Mouse (Mus musculus): Measurements from ENCODE around the gene Aar2. TPM values are rescaled to one million over a fixed set of nuclear protein-coding genes. Genes with fewer than 3 reads are reported as not detected.

Aar2 gene
- polyA plus RNA-seq, 1 experiment from 2014 or later = 43.6 TPM

- ATAC-seq (ENCODE audit: low FRiP score) = no peak
- 0 out of 2 replicates have a peak, but pooled peaks cover 4% of the 10 kb centered on the region for H3K4me1 ChIP-seq
- H3K4me3 ChIP-seq = no peak overlapping the region
- H3K9ac ChIP-seq = no peak overlapping the region
- peaks cover 33% of the 10 kb centered on the region; the same call in 1 of the 2 replicates for H3K36me3 ChIP-seq
- H3K27me3 ChIP-seq = no peaks in the 10 kb centered on the region
- H3K27ac ChIP-seq = peak overlapping the region; percentile 35; the same call in 1 of the 2 replicates
- no peaks in the 10 kb centered on the region for H3K9me3 ChIP-seq (replicated peaks)
- 30% methylated on average over 3 of the region's 3 CpGs for WGBS
- no peak overlapping the region for H3K4me2 ChIP-seq (replicated peaks)
Observed at GRCm38 (mm10) chr2:156524078-156524477, 23.3 kb upstream of the Aar2 start.

DNA sequence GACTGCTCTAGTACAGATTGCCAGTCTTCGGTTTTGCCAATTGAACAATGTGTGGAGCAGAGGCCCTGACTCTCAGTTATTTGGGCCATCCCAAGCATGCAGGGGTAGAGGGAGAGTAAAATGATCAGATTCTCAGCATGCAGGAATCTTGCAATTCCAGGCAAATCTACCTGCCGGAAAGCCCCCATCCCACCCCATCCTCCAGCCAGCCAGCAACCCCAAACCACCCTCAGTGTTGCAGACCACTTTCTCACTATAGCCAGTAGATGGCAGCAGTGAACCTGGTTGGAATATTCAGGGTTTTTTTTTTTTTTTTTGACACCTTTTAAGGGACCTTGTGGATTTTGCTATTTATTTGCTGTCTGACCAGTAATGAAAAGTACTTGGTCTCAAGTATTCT, 17.7 kb upstream of the Aar2 start:
- H3K4me3 ChIP-seq = no peak overlapping the region
- WGBS = 67% methylated on average over 2 of the region's 2 CpGs
- no peak overlapping the region for H3K27ac ChIP-seq
- H3K36me3 ChIP-seq = peaks cover 19% of the 10 kb centered on the region; the same call in 1 of the 2 replicates
- no peaks in the 10 kb centered on the region for H3K27me3 ChIP-seq
- no peak for ATAC-seq (ENCODE audit: low FRiP score)
- no peaks in the 10 kb centered on the region for H3K9me3 ChIP-seq (replicated peaks)
- no peak overlapping the region for H3K4me2 ChIP-seq (replicated peaks)
- H3K4me1 ChIP-seq = no peaks in the 10 kb centered on the region
- H3K9ac ChIP-seq = no peak overlapping the region

- Histone ChIP-seq H3K36me3 (peaks cover 16% of the 10 kb centered on the region; the same call in 1 of the 2 replicates), H3K9me3 (replicated peaks) (no peaks in the 10 kb centered on the region), H3K4me2 (replicated peaks) (no peak overlapping the region), H3K9ac (no peak overlapping the region), H3K4me1 (no peaks in the 10 kb centered on the region), H3K27me3 (no peaks in the 10 kb centered on the region), H3K27ac (no peak overlapping the region), H3K4me3 (no peak overlapping the region)
- WGBS = 91% methylated on average over 2 of the region's 2 CpGs
- ATAC-seq (ENCODE audit: low FRiP score) = no peak
Observed at GRCm38 (mm10) chr2:156533160-156533559, 14.2 kb upstream of the Aar2 start.

GRCm38 (mm10) chr2:156538817-156539555, 8.4 kb upstream of the Aar2 start:
- Histone ChIP-seq H3K4me1 (no peaks in the 10 kb centered on the region), H3K27ac (no peak overlapping the region), H3K27me3 (no peaks in the 10 kb centered on the region; the same call in 1 of the 2 replicates), H3K36me3 (peaks cover 31% of the 10 kb centered on the region), H3K4me2 (replicated peaks) (no peak overlapping the region), H3K9me3 (replicated peaks) (no peaks in the 10 kb centered on the region), H3K9ac (no peak overlapping the region), H3K4me3 (no peak overlapping the region)
- no peak for ATAC-seq (ENCODE audit: low FRiP score)
- WGBS = 91% methylated on average over 7 of the region's 7 CpGs

DNA sequence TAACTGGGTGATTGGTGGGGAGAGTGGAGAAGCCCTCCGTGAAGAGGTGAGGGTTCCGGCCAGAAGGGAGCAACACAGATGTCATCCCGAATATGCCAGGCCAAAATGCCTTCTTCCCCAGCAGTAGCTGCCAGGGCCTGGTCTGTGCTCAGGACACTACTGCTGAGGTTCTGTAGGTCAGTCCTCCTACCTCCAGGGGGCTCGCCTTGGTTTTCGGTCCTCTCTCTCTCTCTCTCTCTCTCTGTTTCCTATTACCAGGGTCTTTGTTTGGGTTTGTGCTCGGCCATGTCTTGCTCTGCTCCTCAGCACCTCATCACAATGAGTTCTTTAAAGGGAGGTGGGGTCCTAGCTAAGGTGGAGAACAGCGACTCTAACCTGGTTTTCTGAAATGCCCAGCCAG, 6.4 kb upstream of the Aar2 start:
- 86% methylated on average over 7 of the region's 7 CpGs for WGBS
- no peaks in the 10 kb centered on the region for H3K9me3 ChIP-seq (replicated peaks)
- no peak overlapping the region for H3K4me3 ChIP-seq
- H3K4me1 ChIP-seq = no peaks in the 10 kb centered on the region
- H3K9ac ChIP-seq = no peak overlapping the region
- H3K36me3 ChIP-seq = peaks cover 27% of the 10 kb centered on the region
- H3K27me3 ChIP-seq = no peaks in the 10 kb centered on the region; the same call in 1 of the 2 replicates
- ATAC-seq (ENCODE audit: low FRiP score) = no peak
- H3K27ac ChIP-seq = no peak overlapping the region
- H3K4me2 ChIP-seq (replicated peaks) = no peak overlapping the region

DNA sequence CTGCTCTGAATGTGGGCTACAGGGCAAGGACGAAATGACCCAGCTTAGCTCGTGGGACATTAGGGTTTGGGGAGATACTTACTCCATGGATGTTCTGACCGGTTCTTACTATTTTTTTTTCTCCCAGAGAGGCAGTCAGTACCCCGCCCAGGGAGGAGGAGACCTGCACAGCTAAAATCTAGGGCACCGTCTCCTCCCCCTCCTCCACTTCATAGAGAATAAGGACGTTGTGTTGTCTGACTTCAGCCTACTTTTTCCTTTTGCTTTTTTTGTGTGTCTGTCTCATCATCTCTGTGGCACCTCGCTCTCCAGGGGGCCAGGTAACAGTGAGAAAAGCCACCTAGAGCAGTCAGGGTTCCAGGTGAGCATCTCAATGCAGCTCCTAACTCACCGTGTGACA, 5.0 kb upstream of the Aar2 start:
- Histone ChIP-seq H3K4me1 (peaks cover 4% of the 10 kb centered on the region; the same call in 1 of the 2 replicates), H3K4me2 (replicated peaks) (no peak overlapping the region), H3K27me3 (no peaks in the 10 kb centered on the region; the same call in 1 of the 2 replicates), H3K9me3 (replicated peaks) (no peaks in the 10 kb centered on the region), H3K27ac (no peak overlapping the region), H3K36me3 (peaks cover 27% of the 10 kb centered on the region), H3K4me3 (no peak overlapping the region), H3K9ac (no peak overlapping the region)
- WGBS = 83% methylated on average over 8 of the region's 8 CpGs
- ATAC-seq (ENCODE audit: low FRiP score) = no peak

GRCm38 (mm10) chr2:156543804-156544203, 3.6 kb upstream of the Aar2 start:
- peaks cover 19% of the 10 kb centered on the region for H3K36me3 ChIP-seq
- no peak overlapping the region for H3K4me2 ChIP-seq (replicated peaks)
- no peak overlapping the region for H3K27ac ChIP-seq
- no peaks in the 10 kb centered on the region for H3K9me3 ChIP-seq (replicated peaks)
- no peak for ATAC-seq (ENCODE audit: low FRiP score)
- 72% methylated on average over 3 of the region's 3 CpGs for WGBS
- H3K4me3 ChIP-seq = no peak overlapping the region
- peaks cover 11% of the 10 kb centered on the region for H3K4me1 ChIP-seq
- H3K27me3 ChIP-seq = no peaks in the 10 kb centered on the region; the same call in 1 of the 2 replicates
- no peak overlapping the region for H3K9ac ChIP-seq

DNA sequence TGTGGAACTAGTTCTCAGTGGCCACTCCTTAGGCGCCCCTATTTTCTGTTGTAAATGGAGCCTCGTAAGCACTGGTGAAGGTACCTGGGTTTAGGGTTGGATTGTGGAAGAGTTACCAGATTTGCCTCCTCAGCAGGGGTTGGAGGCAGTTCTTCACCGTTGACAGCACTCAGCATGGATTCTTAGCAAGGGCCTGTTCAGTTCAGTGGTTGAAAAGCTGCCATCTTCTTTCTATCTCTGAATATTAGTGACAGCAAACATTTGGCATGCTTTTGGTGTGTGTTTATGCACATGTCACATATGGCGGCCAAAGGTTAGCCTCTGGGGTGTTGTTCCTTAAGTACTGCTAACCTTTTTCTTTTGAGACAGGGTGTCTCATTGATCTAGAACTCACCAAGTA, 5.0 kb downstream of the Aar2 start:
- Histone ChIP-seq H3K9me3 (replicated peaks) (no peaks in the 10 kb centered on the region), H3K4me1 (peaks cover 7% of the 10 kb centered on the region), H3K27me3 (no peaks in the 10 kb centered on the region), H3K4me3 (no peak overlapping the region), H3K4me2 (replicated peaks) (no peak overlapping the region), H3K27ac (no peak overlapping the region), H3K36me3 (peaks cover 46% of the 10 kb centered on the region), H3K9ac (no peak overlapping the region)
- WGBS = 92% methylated on average over 4 of the region's 4 CpGs
- ATAC-seq (ENCODE audit: low FRiP score) = no peak

- Histone ChIP-seq H3K36me3 (peaks cover 48% of the 10 kb centered on the region), H3K27ac (no peak overlapping the region), H3K27me3 (no peaks in the 10 kb centered on the region), H3K4me1 (no peaks in the 10 kb centered on the region), H3K9ac (no peak overlapping the region), H3K4me3 (no peak overlapping the region), H3K4me2 (replicated peaks) (no peak overlapping the region), H3K9me3 (replicated peaks) (no peaks in the 10 kb centered on the region)
- ATAC-seq (ENCODE audit: low FRiP score) = no peak
- WGBS = 95% methylated on average over 2 of the region's 2 CpGs
Observed at GRCm38 (mm10) chr2:156561808-156562207, 14.4 kb downstream of the Aar2 start.

DNA sequence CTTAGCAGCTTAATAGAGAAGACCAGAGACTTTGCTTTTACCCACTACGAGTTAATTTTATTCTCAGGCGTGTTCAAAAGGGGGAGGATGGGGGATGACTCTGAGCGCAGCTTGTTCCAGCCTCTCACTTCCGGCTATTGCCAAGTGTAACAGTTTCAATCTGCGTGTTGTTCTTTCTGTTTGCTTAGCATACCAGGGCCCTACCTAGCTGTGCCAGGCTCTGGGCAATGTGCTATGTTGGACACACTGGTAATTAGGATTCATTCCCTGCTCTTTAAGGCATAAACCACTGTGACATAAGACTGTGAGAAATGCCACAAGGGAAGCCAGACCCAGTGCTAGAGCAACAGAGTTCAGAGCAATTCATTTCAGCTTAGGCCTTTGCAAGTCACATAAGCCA, 16.2 kb downstream of the Aar2 start:
- H3K4me2 ChIP-seq (replicated peaks) = no peak overlapping the region
- H3K27ac ChIP-seq = no peak overlapping the region
- WGBS = 92% methylated on average over 5 of the region's 5 CpGs
- H3K9me3 ChIP-seq (replicated peaks) = no peaks in the 10 kb centered on the region
- peaks cover 51% of the 10 kb centered on the region for H3K36me3 ChIP-seq
- no peak for ATAC-seq (ENCODE audit: low FRiP score)
- H3K9ac ChIP-seq = no peak overlapping the region
- no peaks in the 10 kb centered on the region for H3K4me1 ChIP-seq
- H3K4me3 ChIP-seq = no peak overlapping the region
- no peaks in the 10 kb centered on the region for H3K27me3 ChIP-seq

DNA sequence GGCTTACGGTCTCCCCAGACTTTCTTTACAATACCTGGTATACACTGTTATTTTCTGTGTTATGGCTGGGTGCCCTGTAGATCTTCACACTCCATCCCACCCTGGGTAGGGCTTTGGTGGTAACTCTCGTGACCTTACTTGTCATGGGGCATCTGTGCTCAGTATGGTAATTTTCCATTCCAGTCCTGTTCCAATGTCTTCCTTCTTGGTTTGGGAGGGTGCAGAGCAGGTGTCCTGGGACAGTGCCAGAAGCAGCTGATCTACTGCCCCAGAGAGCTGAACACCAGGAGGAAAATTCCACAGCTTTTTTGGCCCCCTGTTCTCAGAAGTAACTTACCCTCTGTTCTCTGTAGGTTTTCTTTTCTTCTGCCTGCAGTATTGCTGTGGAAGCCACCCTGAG, 19.1 kb downstream of the Aar2 start:
- peaks cover 48% of the 10 kb centered on the region for H3K36me3 ChIP-seq
- H3K9me3 ChIP-seq (replicated peaks) = no peaks in the 10 kb centered on the region
- no peak for ATAC-seq (ENCODE audit: low FRiP score)
- no peak overlapping the region for H3K4me2 ChIP-seq (replicated peaks)
- H3K9ac ChIP-seq = no peak overlapping the region
- H3K4me3 ChIP-seq = no peak overlapping the region
- no peak overlapping the region for H3K27ac ChIP-seq
- WGBS = 91% methylated on average over 2 of the region's 2 CpGs
- H3K4me1 ChIP-seq = no peaks in the 10 kb centered on the region
- H3K27me3 ChIP-seq = no peaks in the 10 kb centered on the region

GRCm38 (mm10) chr2:156568647-156569046, 21.3 kb downstream of the Aar2 start:
- Histone ChIP-seq H3K4me2 (replicated peaks) (no peak overlapping the region), H3K36me3 (peaks cover 46% of the 10 kb centered on the region), H3K4me3 (no peak overlapping the region), H3K27me3 (no peaks in the 10 kb centered on the region), H3K27ac (no peak overlapping the region), H3K9ac (no peak overlapping the region), H3K4me1 (no peaks in the 10 kb centered on the region), H3K9me3 (replicated peaks) (no peaks in the 10 kb centered on the region)
- 92% methylated on average over 7 of the region's 7 CpGs for WGBS
- ATAC-seq (ENCODE audit: low FRiP score) = no peak

GRCm38 (mm10) chr2:156569261-156569660, 21.9 kb downstream of the Aar2 start:
- WGBS = 95% methylated on average over 3 of the region's 3 CpGs
- Histone ChIP-seq H3K36me3 (peaks cover 40% of the 10 kb centered on the region), H3K4me2 (replicated peaks) (no peak overlapping the region), H3K9ac (no peak overlapping the region), H3K27me3 (no peaks in the 10 kb centered on the region), H3K27ac (no peak overlapping the region), H3K4me3 (no peak overlapping the region), H3K4me1 (no peaks in the 10 kb centered on the region), H3K9me3 (replicated peaks) (no peaks in the 10 kb centered on the region)
- ATAC-seq (ENCODE audit: low FRiP score) = no peak

Measured in hindbrain, embryonic 12.5 days (tissue).